Mouse (Mus musculus) liver, embryonic 14.5 days (tissue): ENCODE results near the gene Fmnl1. TPM values are rescaled to one million over a fixed set of nuclear protein-coding genes. Genes with fewer than 3 reads are reported as not detected.
A peak's percentile ranks its signal among the peaks of the same experiment; 100 is the strongest.

Experiments used
- ATAC-seq: fragments of 200-750 bp; cut with Nextera tagmentation; 2 replicates; pipeline ENCODE4 v1.8.0; 2017; ENCODE audit warnings: moderate number of reproducible peaks, mild to moderate bottlenecking, moderate library complexity; ENCODE audit not compliant: insufficient read depth
- DNase-seq, 3 experiments: peaks; one replicate each; pipeline ENCODE4 v3.0.0-alpha.2; 2012 to 2013; ENCODE audit warnings: low read depth in 3 of 3, low spot score in 3 of 3
- H3K27ac ChIP-seq: fragments of 300-500 bp; sonication (generic); 2 replicates; pipeline ENCODE4 v1.5.1; 2014; ENCODE audit warnings: moderate library complexity, mild to moderate bottlenecking, control low read depth, inconsistent platforms
- H3K27me3 ChIP-seq: fragments of 300-500 bp; sonication (generic); 2 replicates; pipeline ENCODE4 v1.6.1; 2014; ENCODE audit warnings: mild to moderate bottlenecking, low read length, moderate library complexity; ENCODE audit not compliant: control insufficient read depth, insufficient read depth
- H3K36me3 ChIP-seq: fragments of 300-500 bp; sonication (generic); replicated peaks from 2 replicates; pipeline ENCODE4 v1.6.1; 2014; ENCODE audit warnings: low read depth; ENCODE audit not compliant: control insufficient read depth, insufficient read depth
- H3K4me1 ChIP-seq, 2 experiments: fragments of 200-500 bp in 1 of 2; fragments of 300-500 bp in 1 of 2; sonication (generic) in 1 of 2; replicated peaks; 2 replicates each; pipeline ENCODE4 v1.6.1; 2012 to 2014; ENCODE audit warnings: antibody characterized with exemption in 1 of 2, inconsistent platforms in 1 of 2, low read length in 1 of 2; ENCODE audit not compliant: control insufficient read depth in 2 of 2, insufficient read depth in 2 of 2
- H3K4me2 ChIP-seq: fragments of 300-500 bp; sonication (generic); 2 replicates; pipeline ENCODE4 v1.6.1; 2014; ENCODE audit warnings: low read depth, mild to moderate bottlenecking, control low read depth, moderate library complexity
- H3K4me3 ChIP-seq, 2 experiments: fragments of 200-500 bp in 1 of 2; fragments of 300-500 bp in 1 of 2; sonication (generic) in 1 of 2; 2 replicates each; pipeline ENCODE4 v1.5.1; 2012 to 2014; ENCODE audit warnings: low read depth in 2 of 2, low read length in 2 of 2, mild to moderate bottlenecking in 2 of 2, control low read depth in 1 of 2, inconsistent platforms in 1 of 2, moderate library complexity in 1 of 2; ENCODE audit not compliant: insufficient read depth in 1 of 2
- H3K9ac ChIP-seq: fragments of 300-500 bp; sonication (generic); replicated peaks from 2 replicates; pipeline ENCODE4 v1.6.1; 2014; ENCODE audit warnings: mild to moderate bottlenecking, control low read depth, moderate library complexity
- H3K9me3 ChIP-seq: fragments of 300-500 bp; sonication (generic); 2 replicates; pipeline ENCODE4 v1.6.1; 2016; ENCODE audit warnings: low read length, mixed read lengths; ENCODE audit not compliant: control insufficient read depth
- CTCF ChIP-seq: IDR thresholded peaks from 2 replicates; pipeline ENCODE4 v1.5.1; 2016; ENCODE audit warnings: antibody characterized with exemption, low read depth, control low read depth
- EP300 ChIP-seq: IDR thresholded peaks from 2 replicates; pipeline ENCODE4 v1.6.1; 2016; ENCODE audit warnings: antibody characterized with exemption, low read depth
- WGBS: fragments of 180-500 bp; shearing (Covaris S2); extraction: QIAGEN DNeasy Blood & Tissue Kit; methylation state at CpG from one replicate; pipeline ENCODE4 v1.1.7; 2014; ENCODE audit not compliant: insufficient replicate concordance; 5-methylcytosine and 5-hydroxymethylcytosine counted together
- polyA plus RNA-seq, 2 experiments: library from polyadenylated mRNA; depleted of rRNA in 1 of 2; stranded (reverse) in 1 of 2; unstranded in 1 of 2; fragments of >200 nt; fragmentation: Nextera tagmentation in 1 of 2; extraction: Ambion mirVana in 1 of 2; gene quantifications; 2 replicates each; pipeline versions ENCODE4 v1.2.1 to v1.2.3; 2012 to 2014

The Fmnl1 gene
- polyA plus RNA-seq, 2 experiments: 2.3 to 3.5 TPM

DNA sequence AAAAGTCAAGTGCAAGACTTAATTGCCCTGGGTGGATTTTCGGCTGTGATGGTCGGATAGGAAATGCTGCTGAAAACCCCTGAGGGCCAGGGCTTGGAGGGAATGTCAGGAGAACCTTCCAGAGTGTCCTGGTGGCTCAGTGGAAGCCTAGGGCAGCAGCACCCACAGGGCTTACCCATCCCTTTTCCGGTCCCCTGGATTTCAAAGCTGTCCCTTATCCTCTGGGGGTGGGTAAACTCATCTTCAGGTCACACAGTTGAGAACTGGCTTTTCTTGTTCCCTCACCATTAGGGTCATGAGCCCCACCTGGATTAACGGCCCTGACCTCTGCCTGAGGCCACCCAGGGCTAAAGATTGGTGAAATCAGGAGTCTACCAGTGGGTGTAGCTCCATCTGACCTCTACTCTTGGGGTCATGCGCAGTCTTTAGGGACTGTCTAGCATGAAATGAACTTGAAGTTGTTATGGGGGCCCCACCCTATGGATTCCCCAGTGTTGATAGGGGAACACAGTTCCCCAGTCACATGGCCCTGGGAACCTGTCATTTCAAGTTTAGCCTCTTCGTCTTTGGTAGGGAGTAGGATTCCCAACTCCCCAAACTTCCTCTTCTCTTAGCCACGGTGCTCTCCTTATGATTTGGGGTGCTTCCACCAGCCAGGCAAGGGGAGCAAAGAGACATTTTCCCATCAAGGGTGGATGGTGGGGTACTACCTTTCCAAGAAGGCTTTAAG is 2.3 kb downstream of the Fmnl1 start:
- Histone ChIP-seq H3K9ac (no peak overlapping the region), H3K4me2 (peak overlapping the region; percentile 15), H3K4me3 (no peak overlapping the region), H3K4me1 (peaks cover 0 to 11% of the 10 kb centered on the region in 2 experiments; a peak in 2 of 4 replicates), H3K9me3 (no peaks in the 10 kb centered on the region), H3K27ac (no peak overlapping the region), H3K27me3 (peaks cover 26% of the 10 kb centered on the region), H3K36me3 (no peaks in the 10 kb centered on the region)
- no peak for ATAC-seq
- no peak for DNase-seq
- 51% methylated on average over 7 of the region's 7 CpGs for WGBS
- no peak for TF ChIP-seq CTCF
- no peak for TF ChIP-seq EP300

DNA sequence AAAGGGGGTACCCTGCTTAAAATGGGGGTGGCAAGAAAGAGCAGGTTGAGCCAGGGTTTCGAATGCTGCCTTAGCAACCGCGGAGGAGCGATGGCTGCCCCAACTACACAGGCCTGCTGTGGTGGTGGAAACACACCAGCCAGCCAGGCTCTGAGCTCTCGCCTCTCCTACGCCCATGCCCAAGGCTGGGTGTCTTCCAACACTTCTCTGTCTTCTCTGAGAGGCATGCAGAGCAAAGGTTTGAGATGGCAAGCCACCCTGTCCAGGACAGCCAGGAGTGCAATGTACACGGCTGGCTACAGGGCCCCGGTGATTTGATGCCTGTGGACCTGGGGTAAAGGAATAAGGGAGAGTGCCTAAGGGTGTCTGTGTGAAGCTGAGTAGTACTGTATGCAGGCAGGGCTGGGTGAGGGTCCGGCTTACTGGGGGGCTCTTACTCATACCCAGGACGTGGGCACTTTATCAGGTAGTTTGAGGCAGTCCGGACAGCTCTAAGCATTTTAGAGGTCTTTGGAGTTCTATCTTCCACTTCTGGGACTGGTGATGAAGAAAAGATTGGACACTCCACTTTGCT is 3.0 kb downstream of the Fmnl1 start:
- DNase-seq: no peak
- TF ChIP-seq EP300: no peak
- no peak for TF ChIP-seq CTCF
- no peak overlapping the region for H3K27ac ChIP-seq
- peak overlapping the region; percentile 15 for H3K4me2 ChIP-seq
- H3K4me3 ChIP-seq: no peak overlapping the region
- peaks cover 0 to 11% of the 10 kb centered on the region in 2 experiments; a peak in 2 of 4 replicates for H3K4me1 ChIP-seq
- H3K27me3 ChIP-seq: peaks cover 26% of the 10 kb centered on the region
- 61% methylated on average over 11 of the region's 11 CpGs for WGBS
- ATAC-seq: no peak
- H3K9me3 ChIP-seq: no peaks in the 10 kb centered on the region
- H3K36me3 ChIP-seq: no peaks in the 10 kb centered on the region
- no peak overlapping the region for H3K9ac ChIP-seq

DNA sequence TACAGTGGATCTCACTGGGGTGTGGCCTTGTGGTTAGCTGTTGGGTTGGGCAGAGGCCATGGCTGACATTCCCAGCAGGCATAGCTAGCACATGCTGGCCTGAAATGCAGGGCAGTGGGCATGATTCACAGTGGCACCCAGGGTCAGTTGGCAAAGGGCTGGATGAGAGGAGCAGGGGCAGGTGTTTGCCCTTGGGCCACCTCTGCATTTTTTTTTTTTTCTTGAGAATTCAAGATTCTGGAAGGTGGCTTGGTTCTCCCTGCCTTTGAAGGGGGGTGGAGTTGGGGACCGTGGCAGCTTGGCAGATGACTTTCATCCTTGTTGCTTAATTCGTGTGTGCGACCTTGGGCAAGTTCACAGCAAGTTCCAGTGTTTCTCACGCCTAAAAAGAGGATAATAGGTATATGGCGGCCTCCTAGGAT is 3.5 kb downstream of the Fmnl1 start:
- H3K27me3 ChIP-seq: peaks cover 25% of the 10 kb centered on the region
- H3K4me3 ChIP-seq: no peak overlapping the region
- WGBS: 12% methylated on average over 5 of the region's 5 CpGs
- no peaks in the 10 kb centered on the region for H3K9me3 ChIP-seq
- DNase-seq (no peak), ATAC-seq (no peak)
- no peak for TF ChIP-seq EP300
- TF ChIP-seq CTCF: no peak
- no peaks in the 10 kb centered on the region for H3K36me3 ChIP-seq
- no peak overlapping the region for H3K27ac ChIP-seq
- peak overlapping the region; percentile 3; the same call in 1 of the 2 replicates for H3K4me2 ChIP-seq
- H3K9ac ChIP-seq: no peak overlapping the region
- peaks cover 0 to 11% of the 10 kb centered on the region in 2 experiments; a peak in 2 of 4 replicates for H3K4me1 ChIP-seq

DNA sequence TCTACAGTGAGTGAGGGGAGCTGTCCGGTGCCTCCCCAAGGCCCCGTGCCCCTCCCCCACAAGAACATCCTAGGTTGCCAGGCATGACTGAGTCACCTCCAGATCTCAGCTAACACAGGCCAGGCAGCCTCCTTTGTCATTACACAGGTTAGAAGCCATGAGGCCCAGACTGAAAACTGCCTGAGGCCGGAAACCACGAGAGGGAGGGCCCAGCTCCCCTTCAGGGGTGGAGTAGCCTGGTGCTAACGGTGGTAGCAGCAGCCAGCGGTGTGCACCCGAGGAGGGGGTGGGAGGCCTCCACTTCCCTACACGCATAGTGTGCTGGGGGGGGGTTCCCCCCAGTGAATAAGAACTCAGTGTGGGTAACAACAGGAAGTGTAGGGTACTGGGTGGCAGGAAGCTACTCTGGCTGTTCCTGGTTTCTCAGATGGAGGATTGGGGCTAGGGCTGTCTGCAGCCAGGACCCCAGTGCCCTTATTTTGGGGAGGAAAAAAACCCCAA is 4.0 kb downstream of the Fmnl1 start:
- no peak overlapping the region for H3K9ac ChIP-seq
- ATAC-seq (peak; percentile 68), DNase-seq (peak in 1 of 3 experiments; percentile 50)
- no peaks in the 10 kb centered on the region for H3K36me3 ChIP-seq
- peak overlapping the region; percentile 3; the same call in 1 of the 2 replicates for H3K4me2 ChIP-seq
- peaks cover 20% of the 10 kb centered on the region for H3K27me3 ChIP-seq
- H3K27ac ChIP-seq: no peak overlapping the region
- peaks cover 0 to 11% of the 10 kb centered on the region in 2 experiments; a peak in 2 of 4 replicates for H3K4me1 ChIP-seq
- no peaks in the 10 kb centered on the region for H3K9me3 ChIP-seq
- TF ChIP-seq EP300: no peak
- TF ChIP-seq CTCF: no peak
- WGBS: 11% methylated on average over 8 of the region's 8 CpGs
- H3K4me3 ChIP-seq: no peak overlapping the region

DNA sequence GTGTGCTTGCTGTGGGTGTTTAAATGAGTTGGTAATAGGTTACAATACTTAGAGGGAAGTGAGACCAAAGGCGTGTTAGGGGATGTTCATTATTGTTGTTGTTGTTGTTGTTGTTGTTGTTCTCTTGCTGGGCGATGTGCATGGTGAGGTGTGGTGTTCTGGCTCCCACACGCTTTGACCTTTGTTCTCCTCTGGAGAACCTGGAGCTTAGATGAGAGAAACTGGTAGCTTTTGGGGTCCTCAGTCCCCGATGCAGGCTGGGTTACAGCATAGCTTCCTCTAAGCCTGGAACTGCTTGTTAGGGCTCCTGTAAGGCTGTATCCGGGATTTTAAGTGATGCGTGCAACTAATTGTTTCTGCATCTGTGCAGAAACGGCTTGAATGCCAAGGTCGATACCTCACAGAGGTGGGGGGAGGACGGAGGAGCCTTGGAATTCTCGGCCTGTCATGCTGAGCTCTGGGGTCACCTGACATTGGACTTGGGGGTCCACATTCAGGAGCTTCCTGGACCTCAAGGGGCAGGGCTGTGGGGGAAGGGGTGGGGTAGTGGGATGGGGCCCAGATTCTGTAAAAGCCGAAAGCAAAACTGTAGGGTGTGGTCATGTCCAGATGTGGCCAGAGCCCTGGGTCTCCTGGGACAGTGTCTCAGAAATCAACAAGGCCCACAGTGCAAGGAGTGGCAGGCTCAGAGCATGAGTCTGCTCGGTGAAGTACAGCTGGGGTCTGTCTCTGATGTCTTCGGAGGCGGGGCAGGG is 5.0 kb downstream of the Fmnl1 start:
- TF ChIP-seq EP300: no peak
- Histone ChIP-seq H3K9me3 (no peaks in the 10 kb centered on the region), H3K4me1 (peaks cover 0 to 11% of the 10 kb centered on the region in 2 experiments; a peak in 2 of 4 replicates), H3K9ac (no peak overlapping the region), H3K36me3 (no peaks in the 10 kb centered on the region), H3K27me3 (peaks cover 11% of the 10 kb centered on the region), H3K4me3 (no peak overlapping the region), H3K27ac (no peak overlapping the region), H3K4me2 (no peak overlapping the region)
- ATAC-seq (no peak), DNase-seq (no peak)
- WGBS: 43% methylated on average over 14 of the region's 14 CpGs
